Mouse (Mus musculus): ENCODE measurements at regions not wholly inside any gene's neighbourhood (a gene's known extent, or its start where the extent isn't known, plus 50 kb on each side); places are given as distances from the start of the nearest gene placed in this dataset.

DNA sequence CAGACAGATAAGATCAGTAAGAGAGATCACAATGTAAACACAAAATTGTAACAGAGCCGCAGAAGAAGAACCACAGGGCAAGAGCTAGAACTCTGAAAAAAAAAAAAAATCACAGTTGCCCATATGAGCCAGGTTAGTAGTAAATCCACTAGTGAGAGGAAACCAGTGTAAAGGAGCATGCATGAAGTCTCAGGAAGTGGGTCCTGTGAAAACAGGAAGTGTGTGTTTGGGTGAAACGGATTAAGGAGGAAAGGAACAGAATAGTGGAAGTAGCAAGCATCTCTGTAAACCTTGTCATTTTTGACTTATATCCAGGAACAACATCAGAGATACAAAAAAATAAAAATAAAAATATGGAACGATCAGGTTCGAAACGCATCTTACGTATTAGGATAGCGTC is 753.4 kb upstream of the Nudt12 start:
- TF ChIP-seq CTCF (IDR thresholded peaks at IDR 0.05; ENCODE audit: insufficient read depth, low read depth, low read length): no peak
- TF ChIP-seq POLR2A (IDR thresholded peaks at IDR 0.05; ENCODE audit: insufficient read depth, low read depth, low read length): no peak

All from olfactory bulb, adult 2 months (tissue).